Mouse (Mus musculus) ovary, postnatal 14 days (tissue): ENCODE measurements at regions not wholly inside any gene's neighbourhood (a gene's known extent, or its start where the extent isn't known, plus 50 kb on each side); places are given as distances from the start of the nearest gene placed in this dataset.

Experiments
- DNase-seq: peaks from one replicate; pipeline ENCODE4 v3.0.0; 2022; ENCODE audit warnings: low spot score

DNA sequence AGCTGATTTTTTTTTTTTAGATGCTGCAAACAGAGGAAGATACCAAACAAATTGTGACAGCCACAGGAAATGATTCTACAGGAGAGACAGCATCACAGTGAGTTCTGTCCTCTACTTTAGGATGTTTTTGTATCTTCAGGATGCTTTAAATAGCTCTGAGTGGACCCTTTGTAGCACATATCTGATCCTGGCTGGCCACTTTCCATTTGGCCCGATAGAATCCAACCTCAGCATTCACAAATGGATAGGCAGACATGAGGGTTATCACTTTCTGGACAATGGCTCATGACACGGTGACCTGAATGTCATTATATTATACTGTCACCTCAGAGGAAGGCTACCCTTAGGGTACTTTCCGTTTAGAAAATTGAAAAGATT, 379.3 kb downstream of the Gm10295 start:
- DNase-seq: no peak

GRCm38 (mm10) chr7:70971323-70972022, 379.8 kb downstream of the Gm10295 start:
- no peak for DNase-seq

GRCm38 (mm10) chr7:70952318-70952959, 398.8 kb downstream of the Gm10295 start:
- no peak for DNase-seq

GRCm38 (mm10) chr7:70948281-70948680, 403.0 kb downstream of the Gm10295 start:
- no peak for DNase-seq

GRCm38 (mm10) chr7:70946260-70946659, 405.0 kb downstream of the Gm10295 start:
- no peak for DNase-seq

- no peak for DNase-seq
These were observed 420.4 kb downstream of the Gm10295 start for GRCm38 (mm10) chr7:70930911-70931310.

- no peak for DNase-seq
These were observed 421.4 kb downstream of the Gm10295 start for GRCm38 (mm10) chr7:70929935-70930334.

GRCm38 (mm10) chr7:70928001-70928400, 423.3 kb downstream of the Gm10295 start:
- no peak for DNase-seq

DNA sequence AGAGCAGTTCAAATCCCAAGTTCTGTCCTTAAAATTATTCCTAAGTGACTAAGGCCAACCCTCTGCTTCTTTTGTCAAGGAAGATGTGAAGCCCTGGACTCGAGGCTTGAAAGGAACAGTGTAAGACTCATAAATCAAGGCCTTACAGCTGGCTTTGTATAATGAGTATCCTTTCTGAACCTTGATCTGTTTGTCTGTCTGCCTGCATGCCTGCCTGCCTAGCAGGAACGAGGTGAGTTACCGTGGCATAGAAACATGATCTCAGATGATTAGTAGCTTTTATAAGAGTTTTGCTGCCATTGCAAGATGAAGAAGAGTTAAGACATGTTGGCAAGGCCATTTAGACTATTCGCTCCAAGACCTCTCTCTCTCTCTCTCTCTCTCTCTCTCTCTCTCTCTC, 434.3 kb downstream of the Gm10295 start:
- no peak for DNase-seq

- no peak for DNase-seq
These were observed 442.4 kb downstream of the Gm10295 start for GRCm38 (mm10) chr7:70908921-70909320.

DNA sequence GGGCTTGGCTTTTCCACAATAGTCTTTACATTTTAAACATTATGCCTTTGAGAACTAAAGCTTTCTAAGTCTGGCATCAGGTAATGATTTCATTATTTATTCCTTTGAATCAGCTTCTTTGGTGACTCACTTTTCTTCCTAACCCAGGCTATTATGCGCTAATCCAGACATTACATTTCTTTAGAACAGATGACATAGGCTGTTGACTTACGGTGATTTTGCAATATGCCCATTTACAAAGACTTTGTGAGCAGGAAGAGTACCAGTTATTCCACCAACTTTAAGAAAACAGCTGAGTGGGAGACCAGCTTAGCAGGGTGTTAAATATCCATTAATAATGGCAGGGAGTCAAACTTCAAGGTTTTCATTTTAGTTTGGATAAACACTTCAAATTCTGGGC, 459.6 kb downstream of the Gm10295 start:
- no peak for DNase-seq

- DNase-seq: no peak
These were observed 470.8 kb downstream of the Gm10295 start for GRCm38 (mm10) chr7:70880496-70880895.

- DNase-seq: no peak
These were observed 476.9 kb downstream of the Gm10295 start for GRCm38 (mm10) chr7:70874393-70874792.

- DNase-seq: no peak
These were observed 480.3 kb downstream of the Gm10295 start for GRCm38 (mm10) chr7:70870841-70871534.

- no peak for DNase-seq
These were observed 482.2 kb downstream of the Gm10295 start for GRCm38 (mm10) chr7:70869125-70869524.

- no peak for DNase-seq
These were observed 491.3 kb downstream of the Gm10295 start for GRCm38 (mm10) chr7:70859957-70860356.

GRCm38 (mm10) chr7:70850726-70851125, 484.2 kb upstream of the Nr2f2 start:
- no peak for DNase-seq

DNA sequence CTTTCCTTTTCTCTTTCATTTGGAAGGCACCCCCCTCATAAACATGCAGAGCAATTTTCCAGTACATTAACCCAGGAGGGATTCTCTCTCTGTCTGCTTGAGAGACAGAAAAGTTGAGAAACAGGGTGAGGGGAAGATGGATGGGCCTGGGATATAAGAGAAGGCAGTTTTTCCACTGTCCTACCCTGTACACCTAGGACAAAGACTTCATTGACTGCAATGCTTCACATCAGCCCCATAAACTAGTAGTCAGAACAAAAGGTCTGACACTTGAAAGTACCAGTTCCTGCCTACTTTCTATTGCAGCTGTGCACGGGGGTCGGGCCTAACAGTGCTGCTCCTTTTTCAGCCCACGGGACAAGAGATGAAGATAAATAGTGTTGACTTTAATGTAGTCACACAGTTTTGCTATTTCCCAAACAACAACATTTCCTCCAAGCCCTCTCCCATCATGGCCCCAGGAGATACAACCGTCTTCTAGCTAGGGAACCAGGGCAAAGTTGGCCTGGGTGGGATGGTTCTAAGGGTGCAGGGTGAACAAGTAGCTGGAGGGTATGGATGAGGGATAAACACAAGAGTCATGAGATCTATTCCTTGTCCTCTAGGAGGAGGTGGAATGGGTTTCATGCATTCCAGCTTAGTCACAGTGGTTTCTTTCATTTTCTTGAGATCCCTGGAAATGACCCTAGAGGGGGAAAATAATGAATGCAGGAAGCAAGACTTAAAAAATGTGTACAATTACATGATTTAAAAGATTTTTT, 481.7 kb upstream of the Nr2f2 start:
- DNase-seq: no peak

DNA sequence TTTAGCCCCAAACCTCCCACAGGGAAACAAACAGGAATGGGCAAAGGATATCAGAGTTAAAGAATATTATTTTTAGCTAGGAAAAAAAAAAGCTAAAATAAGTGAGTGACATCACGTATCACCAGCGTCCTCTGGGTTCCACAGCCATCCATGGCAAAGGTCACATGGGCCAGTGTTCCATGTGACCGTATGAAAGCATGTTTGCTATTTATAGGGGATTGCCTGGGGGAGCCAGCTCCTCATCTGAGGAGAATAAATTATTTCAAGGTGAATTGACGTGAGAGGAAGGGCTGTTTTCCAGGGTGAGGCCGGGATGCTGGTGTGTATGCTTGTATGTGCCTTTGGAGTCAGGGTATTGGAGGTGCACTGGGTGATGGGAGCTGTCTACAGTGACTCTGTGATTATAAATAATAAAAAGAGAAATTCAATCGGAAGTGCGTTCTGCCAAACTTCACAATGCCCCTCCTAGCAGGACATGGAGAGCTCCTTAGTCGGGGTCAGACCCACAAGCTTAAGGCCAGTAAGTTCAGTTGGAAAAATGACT, 481.0 kb upstream of the Nr2f2 start:
- no peak for DNase-seq

DNA sequence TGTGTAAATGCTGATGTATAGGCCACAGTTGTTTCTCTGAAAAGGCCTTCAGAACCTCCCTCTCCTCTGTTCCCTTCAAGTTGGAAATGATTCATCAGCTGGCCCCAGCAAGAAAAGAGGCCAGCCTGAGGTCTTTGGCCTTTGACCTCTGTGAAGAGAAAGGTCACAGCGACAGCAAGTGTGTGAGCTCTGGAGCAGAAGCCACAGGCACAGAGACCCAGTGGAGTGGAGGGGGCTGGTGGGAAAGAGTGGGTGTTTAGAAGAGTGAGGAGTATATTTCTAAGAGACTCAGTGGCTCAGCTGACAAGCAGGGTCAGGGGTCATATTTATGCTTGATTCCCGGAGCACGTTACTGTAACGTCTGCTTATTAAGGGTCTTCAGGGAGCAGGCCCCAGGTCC, 479.5 kb upstream of the Nr2f2 start:
- no peak for DNase-seq

DNA sequence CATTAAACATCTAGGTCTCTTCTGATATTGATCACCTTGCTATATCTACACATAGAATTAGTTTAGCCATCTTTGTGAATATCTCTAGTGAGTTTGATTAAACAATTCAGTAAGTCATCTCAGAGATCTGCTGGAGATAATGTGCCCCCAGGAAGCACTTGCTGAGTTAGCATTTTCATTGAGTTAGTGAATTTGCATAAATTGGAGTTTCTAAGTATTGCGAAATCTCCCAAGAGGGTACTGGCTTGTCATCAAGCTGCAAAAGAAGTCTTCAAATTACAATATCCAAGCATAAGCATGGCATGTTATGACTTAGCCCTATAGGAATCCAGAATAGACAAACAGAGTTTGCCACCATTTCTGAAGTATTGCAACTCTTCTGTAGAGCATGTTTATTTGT, 473.6 kb upstream of the Nr2f2 start:
- DNase-seq: no peak

- DNase-seq: no peak
These were observed 472.7 kb upstream of the Nr2f2 start for GRCm38 (mm10) chr7:70839190-70839589.
